Mouse (Mus musculus) myocyte (in vitro differentiated cells): Measurements from ENCODE around the gene Spag9.

Experiments used
- E2F4 ChIP-seq: IDR thresholded peaks from one replicate; pipeline ENCODE4 v1.6.1; 2011; ENCODE audit warnings: mild to moderate bottlenecking, control low read depth, moderate library complexity; ENCODE audit not compliant: insufficient read depth
- MAX ChIP-seq: IDR thresholded peaks from one replicate; pipeline ENCODE4 v1.6.1; 2011; ENCODE audit warnings: low read depth, mild to moderate bottlenecking, control low read depth
- POLR2A ChIP-seq: IDR thresholded peaks from one replicate; pipeline ENCODE4 v1.6.1; 2011; ENCODE audit warnings: low read depth, mild to moderate bottlenecking, control low read depth, moderate library complexity; ENCODE audit not compliant: insufficient read length
- POLR2AphosphoS2 ChIP-seq: IDR thresholded peaks from one replicate; pipeline ENCODE4 v1.6.1; 2011; ENCODE audit warnings: low read depth, control low read depth; ENCODE audit not compliant: insufficient read length
- REST ChIP-seq: IDR thresholded peaks from one replicate; pipeline ENCODE4 v1.6.1; 2011; ENCODE audit warnings: mild to moderate bottlenecking, control low read depth, moderate library complexity; ENCODE audit not compliant: insufficient read depth, insufficient read length
- TCF3 ChIP-seq: IDR thresholded peaks from one replicate; pipeline ENCODE4 v1.6.1; 2011; ENCODE audit warnings: low read depth, control low read depth; ENCODE audit not compliant: insufficient read length
- USF1 ChIP-seq: IDR thresholded peaks from one replicate; pipeline ENCODE4 v1.6.1; 2011; ENCODE audit warnings: low read depth, mild to moderate bottlenecking, control low read depth, moderate library complexity

DNA sequence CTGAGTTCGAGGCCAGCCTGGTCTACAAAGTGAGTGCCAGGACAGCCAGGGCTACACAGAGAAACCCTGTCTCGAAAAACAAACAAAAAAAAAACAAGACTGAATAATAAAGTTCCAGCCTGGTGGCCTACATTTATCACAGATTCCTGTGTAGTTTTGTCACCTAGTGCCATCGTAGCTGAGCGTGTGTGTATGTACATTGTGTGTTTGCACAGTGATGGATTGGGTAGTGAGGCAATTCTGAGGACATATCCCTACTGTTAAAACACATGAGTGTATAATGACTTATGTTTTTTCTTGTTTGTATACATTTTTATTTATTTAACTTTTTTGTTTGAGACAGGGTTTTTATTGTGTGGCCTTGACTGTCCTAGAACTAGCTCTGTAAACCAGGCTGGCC, 30.4 kb downstream of the Spag9 start:
- no peak for TF ChIP-seq USF1
- no peak for TF ChIP-seq POLR2A
- TF ChIP-seq E2F4, result no peak
- TF ChIP-seq REST, result no peak
- TF ChIP-seq MAX, result no peak
- no peak for TF ChIP-seq POLR2AphosphoS2
- TF ChIP-seq TCF3, result no peak
